Comparison of ENCODE assay signal across 12 mouse cellular contexts in genomic region chr8:126838228-126838627, GRCm38 (mm10).
DNase-seq lines count a peak whose midpoint lies in the region; ATAC-seq and TF ChIP-seq lines count a peak whose summit lies in the region.
"Had no signal": no experiment of that assay in that cellular context is flagged by ENCODE, and none has a peak within 500 bp of the region (broad histone marks: within the 10 kb centered on the region; RNA-seq: fewer than 3 reads in every experiment).

No protein-coding gene starts in this region.

- H3K9ac ChIP-seq in hindbrain, embryonic 12.5 days, result no peak overlapping the region
- H3K9ac ChIP-seq in limb, embryonic 13.5 days, result no peak overlapping the region; the same call in 1 of the 2 replicates
- H3K9ac ChIP-seq in neural tube, embryonic 15.5 days (replicated peaks), result no peak overlapping the region

- H3K27me3 ChIP-seq in hindbrain, embryonic 12.5 days, result no peaks in the 10 kb centered on the region
- no peaks in the 10 kb centered on the region for H3K27me3 ChIP-seq in limb, embryonic 13.5 days
- no peaks in the 10 kb centered on the region for H3K27me3 ChIP-seq in neural tube, embryonic 15.5 days (replicated peaks)
- H3K27me3 ChIP-seq: megakaryocyte, embryonic 14.5 days; Patski had no signal

- H3K4me1 ChIP-seq in hindbrain, embryonic 12.5 days, result peaks cover 35% of the 10 kb centered on the region
- peaks cover 60% of the 10 kb centered on the region for H3K4me1 ChIP-seq in limb, embryonic 13.5 days
- H3K4me1 ChIP-seq in neural tube, embryonic 15.5 days, result peaks cover 43% of the 10 kb centered on the region

- no peak for DNase-seq in layer of hippocampus, adult 2 months (ENCODE audit: low spot score in 2 of 2)
- DNase-seq in layer of hippocampus, adult 18-20 months (ENCODE audit: low spot score in 2 of 2), result no peak
- no peak for DNase-seq in cerebellum, postnatal 25 days
- DNase-seq in ovary, adult 18-20 months (ENCODE audit: low spot score), result no peak
- DNase-seq: gastrocnemius, postnatal 36 days; thymus, adult 2 months had no signal

- H3K4me3 ChIP-seq in layer of hippocampus, adult 2 months, result no peak overlapping the region
- no peak overlapping the region for H3K4me3 ChIP-seq in hindbrain, embryonic 12.5 days
- H3K4me3 ChIP-seq in limb, embryonic 13.5 days, result no peak overlapping the region
- H3K4me3 ChIP-seq in neural tube, embryonic 15.5 days (replicated peaks), result no peak overlapping the region

- no peak overlapping the region for H3K4me2 ChIP-seq in hindbrain, embryonic 12.5 days (replicated peaks)
- H3K4me2 ChIP-seq in limb, embryonic 13.5 days (replicated peaks), result peak overlapping the region; percentile 53; the same call in 1 of the 2 replicates
- no peak overlapping the region for H3K4me2 ChIP-seq in neural tube, embryonic 15.5 days

- no peak for ATAC-seq in hindbrain, embryonic 12.5 days (ENCODE audit: low FRiP score)
- no peak for ATAC-seq in limb, embryonic 13.5 days (ENCODE audit: low FRiP score, low read depth)
- no peak for ATAC-seq in neural tube, embryonic 15.5 days (ENCODE audit: low FRiP score)
- no peak for ATAC-seq in erythroid progenitor cell, adult 5-6 weeks (replicated peaks; ENCODE audit: low FRiP score, poor library complexity, severe bottlenecking)

- 81% methylated on average over 7 of the region's 7 CpGs for WGBS in hindbrain, embryonic 12.5 days
- 45% methylated on average over 7 of the region's 7 CpGs for WGBS in limb, embryonic 13.5 days
- WGBS in neural tube, embryonic 15.5 days, result 55% methylated on average over 7 of the region's 7 CpGs

- no peak for TF ChIP-seq CTCF in layer of hippocampus, adult 2 months (conservative IDR thresholded peaks at IDR 0.05)

- H3K9me3 ChIP-seq in hindbrain, embryonic 12.5 days (replicated peaks), result no peaks in the 10 kb centered on the region
- no peaks in the 10 kb centered on the region for H3K9me3 ChIP-seq in limb, embryonic 13.5 days
- no peaks in the 10 kb centered on the region for H3K9me3 ChIP-seq in neural tube, embryonic 15.5 days (replicated peaks)

- H3K27ac ChIP-seq in layer of hippocampus, adult 2 months, result peak overlapping the region; percentile 90
- H3K27ac ChIP-seq in hindbrain, embryonic 12.5 days, result peak overlapping the region; percentile 95
- H3K27ac ChIP-seq in limb, embryonic 13.5 days, result peak overlapping the region; percentile 90
- H3K27ac ChIP-seq in neural tube, embryonic 15.5 days (replicated peaks), result peak overlapping the region; percentile 86

- H3K36me3 ChIP-seq in hindbrain, embryonic 12.5 days, result no peaks in the 10 kb centered on the region
- no peaks in the 10 kb centered on the region for H3K36me3 ChIP-seq in limb, embryonic 13.5 days
- no peaks in the 10 kb centered on the region for H3K36me3 ChIP-seq in neural tube, embryonic 15.5 days
